In the genomic region with DNA sequence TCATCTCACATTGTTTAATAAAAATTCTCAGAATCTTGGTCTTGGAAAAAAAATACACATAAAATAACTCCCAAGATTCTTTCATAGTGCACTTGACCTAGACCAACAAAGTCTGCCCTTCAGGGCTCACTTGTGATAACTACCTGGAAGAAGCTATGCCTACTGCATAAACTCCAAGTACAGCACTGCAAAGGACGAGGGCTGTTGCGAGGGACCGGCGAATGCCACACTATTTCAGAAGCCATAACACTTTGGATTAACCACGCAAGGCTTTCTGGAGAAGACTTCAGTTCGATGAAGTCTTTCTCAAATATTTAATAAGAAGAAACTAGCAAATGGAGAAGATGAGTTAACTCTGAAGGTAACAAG, we compare ENCODE assay signal across 8 mouse cellular contexts. TPM values are rescaled to one million over a fixed set of nuclear protein-coding genes. Genes with fewer than 3 reads are reported as not detected.
DNase-seq lines count a peak whose midpoint lies in the region; ATAC-seq and TF ChIP-seq lines count a peak whose summit lies in the region.

No protein-coding gene starts in this region.

- WGBS in liver, adult 2 months = 56% methylated on average over 6 of the region's 6 CpGs
- WGBS in embryonic facial prominence, embryonic 12.5 days = 39% methylated on average over 6 of the region's 6 CpGs
- WGBS in intestine, embryonic 14.5 days = 37% methylated on average over 6 of the region's 6 CpGs
- WGBS in midbrain, postnatal 0 days = 39% methylated on average over 6 of the region's 6 CpGs

- no peak for DNase-seq in liver, adult 2 months (ENCODE audit: extremely low read depth, low read depth, low spot score)
- DNase-seq in liver = no peak
- peak; percentile 63 for DNase-seq in intestine, embryonic 14.5 days (ENCODE audit: low spot score)
- no peak for DNase-seq in midbrain, postnatal 0 days (ENCODE audit: low spot score)
- DNase-seq in embryo, embryonic 10.5 days (ENCODE audit: low spot score) = no peak
- no peak for DNase-seq in thymus, postnatal 25 days
- no peak for DNase-seq in layer of hippocampus, adult 9-10 months (ENCODE audit: low spot score)

- peak overlapping the region; percentile 62 for H3K4me2 ChIP-seq in embryonic facial prominence, embryonic 12.5 days (replicated peaks)
- peak overlapping the region; percentile 68 for H3K4me2 ChIP-seq in intestine, embryonic 14.5 days (ENCODE audit: low read length)
- H3K4me2 ChIP-seq in midbrain, postnatal 0 days (ENCODE audit: low read depth, low read length, poor library complexity, severe bottlenecking) = peak overlapping the region; percentile 56

- no peaks in the 10 kb centered on the region for H3K9me3 ChIP-seq in embryonic facial prominence, embryonic 12.5 days
- H3K9me3 ChIP-seq in intestine, embryonic 14.5 days (ENCODE audit: control insufficient read depth, low read length) = no peaks in the 10 kb centered on the region
- H3K9me3 ChIP-seq in midbrain, postnatal 0 days (ENCODE audit: low read length) = no peaks in the 10 kb centered on the region

- no peak for TF ChIP-seq CTCF in liver, adult 2 months (IDR thresholded peaks at IDR 0.05; ENCODE audit: low read depth, low read length)
- TF ChIP-seq CTCF in midbrain, postnatal 0 days (IDR thresholded peaks at IDR 0.05) = no peak

- H3K9ac ChIP-seq in liver, adult 2 months (ENCODE audit: low read depth, low read length) = no peak overlapping the region
- peak overlapping the region; percentile 24; the same call in 1 of the 2 replicates for H3K9ac ChIP-seq in embryonic facial prominence, embryonic 12.5 days
- H3K9ac ChIP-seq in intestine, embryonic 14.5 days (ENCODE audit: low read length) = 0 out of 2 replicates have a peak overlapping the region, but pooled peaks have one; percentile 20
- no peak overlapping the region for H3K9ac ChIP-seq in midbrain, postnatal 0 days (replicated peaks; ENCODE audit: low read length, poor library complexity, severe bottlenecking)

- H3K27ac ChIP-seq in liver, adult 2 months (replicated peaks; ENCODE audit: insufficient read depth, low read depth, low read length) = no peak overlapping the region
- peak overlapping the region; percentile 76 for H3K27ac ChIP-seq in embryonic facial prominence, embryonic 12.5 days
- H3K27ac ChIP-seq in intestine, embryonic 14.5 days (ENCODE audit: low read depth) = peak overlapping the region; percentile 64; the same call in 1 of the 2 replicates
- no peak overlapping the region for H3K27ac ChIP-seq in midbrain, postnatal 0 days (ENCODE audit: low read depth, low read length)

- ATAC-seq in embryonic facial prominence, embryonic 12.5 days (ENCODE audit: insufficient number of reproducible peaks, insufficient read depth, low FRiP score, low TSS enrichment) = peak; percentile 49
- ATAC-seq in intestine, embryonic 14.5 days (replicated peaks; ENCODE audit: low FRiP score, low TSS enrichment, low read depth) = peak; percentile 37
- peak; percentile 54 for ATAC-seq in midbrain, postnatal 0 days (ENCODE audit: low FRiP score)

- no peaks in the 10 kb centered on the region for H3K27me3 ChIP-seq in liver, adult 2 months (ENCODE audit: control insufficient read depth, insufficient read depth, low read length)
- no peaks in the 10 kb centered on the region for H3K27me3 ChIP-seq in embryonic facial prominence, embryonic 12.5 days
- no peaks in the 10 kb centered on the region for H3K27me3 ChIP-seq in intestine, embryonic 14.5 days (replicated peaks; ENCODE audit: control insufficient read depth, insufficient read depth, low read length)
- no peaks in the 10 kb centered on the region for H3K27me3 ChIP-seq in midbrain, postnatal 0 days (ENCODE audit: insufficient read depth, low read length)

- no peak for TF ChIP-seq POLR2A in liver, adult 2 months (IDR thresholded peaks at IDR 0.05; ENCODE audit: extremely low read depth, insufficient read depth, low read length)

- no peaks in the 10 kb centered on the region for H3K36me3 ChIP-seq in liver, adult 2 months (ENCODE audit: control insufficient read depth, insufficient read depth, low read length)
- no peaks in the 10 kb centered on the region for H3K36me3 ChIP-seq in embryonic facial prominence, embryonic 12.5 days
- no peaks in the 10 kb centered on the region for H3K36me3 ChIP-seq in intestine, embryonic 14.5 days (ENCODE audit: control insufficient read depth, insufficient read depth, low read length)
- no peaks in the 10 kb centered on the region for H3K36me3 ChIP-seq in midbrain, postnatal 0 days (ENCODE audit: insufficient read depth, low read length)

- H3K4me1 ChIP-seq in liver, adult 2 months (ENCODE audit: control insufficient read depth, insufficient read depth, low read length) = no peaks in the 10 kb centered on the region
- H3K4me1 ChIP-seq in embryonic facial prominence, embryonic 12.5 days = peaks cover 2% of the 10 kb centered on the region; the same call in 1 of the 2 replicates
- no peaks in the 10 kb centered on the region for H3K4me1 ChIP-seq in intestine, embryonic 14.5 days (replicated peaks; ENCODE audit: control insufficient read depth, insufficient read depth, low read length)
- no peaks in the 10 kb centered on the region for H3K4me1 ChIP-seq in midbrain, postnatal 0 days (ENCODE audit: insufficient read depth, low read length)

- H3K4me3 ChIP-seq in liver, adult 2 months (ENCODE audit: insufficient read depth, low read depth, low read length) = peak overlapping the region; percentile 27; the same call in 1 of the 2 replicates
- H3K4me3 ChIP-seq in embryonic facial prominence, embryonic 12.5 days = peak overlapping the region; percentile 53
- peak overlapping the region; percentile 49 for H3K4me3 ChIP-seq in intestine, embryonic 14.5 days (ENCODE audit: low read depth, low read length)
- H3K4me3 ChIP-seq in midbrain, postnatal 0 days (ENCODE audit: low read depth, low read length) = peak overlapping the region; percentile 81

- H3K79me2 ChIP-seq in liver, adult 2 months (ENCODE audit: control insufficient read depth, insufficient read depth, low read length) = no peaks in the 10 kb centered on the region; the same call in 1 of the 2 replicates

RNA-seq across cellular contexts. Expression of gene Sdhaf3, which starts 0.4 kb away (rescaled TPM):
- 4.1 and 5.0 TPM in 2 replicates for total RNA-seq in liver, adult 2 months (2014; rRNA removed)
- 0.66 and 0.78 TPM in 2 replicates for polyA plus RNA-seq in liver, adult 2 months (2012; rRNA removed)
- 6.9 and 7.3 TPM in 2 replicates for polyA plus RNA-seq in embryonic facial prominence, embryonic 12.5 days (2016; fragmentation: Nextera tagmentation; extraction: Ambion mirVana)
- 6.2 and 6.5 TPM in 2 replicates for polyA plus RNA-seq in intestine, embryonic 14.5 days (2014; fragmentation: Nextera tagmentation; extraction: Ambion mirVana)
- 4.4 and 5.5 TPM in 2 replicates for total RNA-seq in midbrain, postnatal 0 days (2014; rRNA removed)
- polyA plus RNA-seq in midbrain, postnatal 0 days (2015; fragmentation: Nextera tagmentation; extraction: Ambion mirVana) = 5.5 and 6.2 TPM in 2 replicates

Comparison
In these comparisons a context has a peak if more than half of its experiments do, and no peak if none do; other contexts are left out.
1. H3K27ac ChIP-seq: peak in embryonic facial prominence, embryonic 12.5 days (single experiment) and intestine, embryonic 14.5 days (single experiment); none in liver, adult 2 months (single experiment) and midbrain, postnatal 0 days (single experiment).
2. H3K4me3 ChIP-seq: peak in every context shown above with its lines; median percentile 81 in midbrain, postnatal 0 days; 53 in embryonic facial prominence, embryonic 12.5 days; 49 in intestine, embryonic 14.5 days; 27 in liver, adult 2 months.
3. H3K9ac ChIP-seq: peak in embryonic facial prominence, embryonic 12.5 days (single experiment) and intestine, embryonic 14.5 days (single experiment); none in liver, adult 2 months (single experiment) and midbrain, postnatal 0 days (single experiment).
4. Peak in every context shown above with its lines, with median percentiles within 50 percentile points of each other: ATAC-seq and H3K4me2 ChIP-seq.